Mouse (Mus musculus) MEL (cell line): Measurements from ENCODE around the gene Golph3l. TPM values are rescaled to one million over a fixed set of nuclear protein-coding genes. Genes with fewer than 3 reads are reported as not detected.

Source experiments
- DNase-seq: peaks from one replicate; pipeline ENCODE4 v3.0.0; 2011; ENCODE audit warnings: low read depth, low spot score
- H3K27ac ChIP-seq: 2 replicates; pipeline ENCODE4 v1.5.1; 2012; ENCODE audit warnings: low read depth, mild to moderate bottlenecking, control low read depth, low read length, moderate library complexity; ENCODE audit not compliant: control insufficient read depth
- H3K27me3 ChIP-seq, 2 experiments: fragments of 150-350 bp in 1 of 2; sonication (generic) in 1 of 2; 2 replicates each; pipeline ENCODE4 v1.6.1; 2012; ENCODE audit warnings: low read length in 2 of 2, mild to moderate bottlenecking in 2 of 2, improper control_type of control experiment in 1 of 2, moderate library complexity in 1 of 2; ENCODE audit not compliant: insufficient read depth in 2 of 2, control insufficient read depth in 1 of 2
- H3K36me3 ChIP-seq, 2 experiments: 2 replicates each; pipeline ENCODE4 v1.6.1; 2012 to 2014; ENCODE audit warnings: low read length in 2 of 2, improper control_type of control experiment in 1 of 2, inconsistent platforms in 1 of 2, mild to moderate bottlenecking in 1 of 2; ENCODE audit not compliant: insufficient read depth in 2 of 2, control insufficient read depth in 1 of 2
- H3K4me1 ChIP-seq, 2 experiments: fragments of 150-350 bp in 1 of 2; sonication (generic) in 1 of 2; 2 replicates each; pipeline ENCODE4 v1.6.1; 2012; ENCODE audit warnings: low read length in 2 of 2, improper control_type of control experiment in 1 of 2, mild to moderate bottlenecking in 1 of 2; ENCODE audit not compliant: insufficient read depth in 2 of 2, control insufficient read depth in 1 of 2
- H3K4me3 ChIP-seq, 2 experiments: fragments of 150-350 bp in 1 of 2; sonication (generic) in 1 of 2; 2 replicates each; pipeline ENCODE4 v1.5.1; 2012; ENCODE audit warnings: low read depth in 2 of 2, low read length in 2 of 2, mild to moderate bottlenecking in 2 of 2, moderate library complexity in 2 of 2, control low read depth in 1 of 2, improper control_type of control experiment in 1 of 2; ENCODE audit not compliant: control insufficient read depth in 1 of 2, insufficient read depth in 1 of 2
- H3K79me2 ChIP-seq: 2 replicates; pipeline ENCODE4 v1.6.1; 2012; ENCODE audit warnings: mild to moderate bottlenecking, low read length, moderate library complexity; ENCODE audit not compliant: control insufficient read depth, poor library complexity, insufficient read depth
- H3K9ac ChIP-seq: 2 replicates; pipeline ENCODE4 v1.6.1; 2012; ENCODE audit warnings: low read depth, mild to moderate bottlenecking, control low read depth, low read length, moderate library complexity; ENCODE audit not compliant: control insufficient read depth, poor library complexity, severe bottlenecking
- H3K9me3 ChIP-seq: fragments of 150-350 bp; sonication (generic); replicated peaks from 2 replicates; pipeline ENCODE4 v1.6.1; 2012; ENCODE audit warnings: mild to moderate bottlenecking, low read length, improper control_type of control experiment, moderate library complexity; ENCODE audit not compliant: insufficient read depth
- CTCF ChIP-seq, 3 experiments: IDR thresholded peaks in 2 of 3; conservative IDR thresholded peaks in 1 of 3; 2 replicates each; pipeline ENCODE4 v1.5.1; 2011 to 2012; ENCODE audit warnings: low read length in 3 of 3, low read depth in 2 of 3, mild to moderate bottlenecking in 2 of 3, improper control_type of control experiment in 1 of 3, inconsistent platforms in 1 of 3, mixed read lengths in 1 of 3, moderate library complexity in 1 of 3; ENCODE audit not compliant: control insufficient read depth in 1 of 3, insufficient read depth in 1 of 3, poor library complexity in 1 of 3, severe bottlenecking in 1 of 3
- MAZ ChIP-seq: IDR thresholded peaks from 2 replicates; pipeline ENCODE4 v1.6.1; 2012; ENCODE audit warnings: low read depth, mild to moderate bottlenecking, inconsistent platforms, low read length, improper control_type of control experiment
- MXI1 ChIP-seq: IDR thresholded peaks from 2 replicates; pipeline ENCODE4 v1.6.1; 2011; ENCODE audit warnings: mild to moderate bottlenecking, low read depth, low read length, improper control_type of control experiment
- MYB ChIP-seq: IDR thresholded peaks from 2 replicates; pipeline ENCODE4 v1.6.1; 2011; ENCODE audit warnings: mild to moderate bottlenecking, low read depth, low read length, improper control_type of control experiment
- POLR2AphosphoS2 ChIP-seq: IDR thresholded peaks from 2 replicates; pipeline ENCODE4 v1.6.1; 2011; ENCODE audit warnings: low read length, improper control_type of control experiment
- RCOR1 ChIP-seq: IDR thresholded peaks from 2 replicates; pipeline ENCODE4 v1.6.1; 2012; ENCODE audit warnings: low read depth, mild to moderate bottlenecking, inconsistent platforms, low read length, improper control_type of control experiment
- SIN3A ChIP-seq: IDR thresholded peaks from 2 replicates; pipeline ENCODE4 v1.6.1; 2012; ENCODE audit warnings: low read length, improper control_type of control experiment, inconsistent platforms
- TBP ChIP-seq: IDR thresholded peaks from 2 replicates; pipeline ENCODE4 v1.8.0; 2011; ENCODE audit warnings: low read depth, low read length, improper control_type of control experiment
- USF1 ChIP-seq: IDR thresholded peaks from 2 replicates; pipeline ENCODE4 v1.6.1; 2014; ENCODE audit warnings: low read depth, mild to moderate bottlenecking, inconsistent platforms, low read length, improper control_type of control experiment, moderate library complexity
- ZNF384 ChIP-seq: IDR thresholded peaks from 2 replicates; pipeline ENCODE4 v1.6.1; 2012; ENCODE audit warnings: low read depth, mild to moderate bottlenecking, inconsistent platforms, low read length, improper control_type of control experiment
- polyA plus RNA-seq, 2 experiments: library from polyadenylated mRNA; stranded (reverse) in 1 of 2; unstranded in 1 of 2; fragments of >175 nt in 1 of 2; fragments of >200 nt in 1 of 2; gene quantifications; 2 replicates each; pipeline versions ENCODE4 v1.2.1 to v1.2.4; 2012; ENCODE audit warnings: low replicate concordance in 2 of 2, low read depth in 1 of 2; ENCODE audit not compliant: insufficient read length in 2 of 2, insufficient read depth in 1 of 2, missing spikeins in 1 of 2
- total RNA-seq: library from RNA; depleted of rRNA; stranded (reverse); fragments of 300-350 nt; gene quantifications from 2 replicates; pipeline ENCODE4 v1.2.3, GENCODE M21; 2012

Golph3l gene
- total and polyA plus RNA-seq, 3 experiments = 43.8 to 45.1 TPM; not detected in 1

DNA sequence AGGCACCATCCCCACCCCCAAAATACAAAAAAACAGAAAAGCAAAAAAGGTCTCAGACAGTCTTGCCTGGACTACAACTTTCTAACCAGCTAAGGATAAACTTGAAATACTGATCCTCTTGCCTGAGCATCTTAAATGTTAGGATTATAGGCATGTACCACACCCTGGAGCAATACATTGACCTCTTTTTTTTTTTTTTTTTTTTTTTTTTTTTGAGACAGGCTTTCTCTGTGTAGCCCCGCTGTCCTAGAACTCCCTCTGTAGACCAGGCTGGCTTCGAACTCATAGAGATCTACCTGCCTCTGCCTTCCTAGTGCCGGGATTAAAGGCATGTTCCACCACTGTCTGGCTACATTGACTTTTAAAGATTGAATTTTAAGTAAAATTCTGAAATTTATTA is 28.0 kb upstream of the Golph3l start:
- Histone ChIP-seq H3K27ac (no peak overlapping the region), H3K36me3 (no peaks in the 10 kb centered on the region)
- DNase-seq = no peak

GRCm38 (mm10) chr3:95561826-95562225 is 26.9 kb upstream of the Golph3l start:
- Histone ChIP-seq H3K79me2 (no peaks in the 10 kb centered on the region), H3K36me3 (no peaks in the 10 kb centered on the region), H3K27me3 (peaks cover 13 to 25% of the 10 kb centered on the region in 2 experiments), H3K4me1 (no peaks in the 10 kb centered on the region; a peak in 1 of 4 replicates), H3K27ac (no peak overlapping the region), H3K4me3 (no peak overlapping the region), H3K9me3 (no peaks in the 10 kb centered on the region), H3K9ac (no peak overlapping the region)
- TF ChIP-seq ZNF384 = peak; percentile 39; the same call in 1 of the 2 replicates
- no peak for TF ChIP-seq USF1
- TF ChIP-seq MXI1 = no peak
- no peak for TF ChIP-seq SIN3A
- TF ChIP-seq CTCF (IDR thresholded peaks at IDR 0.05 in 2 of 3, conservative IDR thresholded peaks at IDR 0.05 in 1 of 3; ENCODE audit: control insufficient read depth in 1 of 3, insufficient read depth in 1 of 3, low read depth in 2 of 3, low read length in 3 of 3, poor library complexity in 1 of 3, severe bottlenecking in 1 of 3) = no peak
- no peak for DNase-seq

More for the DNA sequence above, 28.0 kb upstream of the Golph3l start:
- H3K79me2 ChIP-seq = no peaks in the 10 kb centered on the region
- H3K27me3 ChIP-seq = peaks cover 16 to 29% of the 10 kb centered on the region in 2 experiments
- H3K9me3 ChIP-seq = no peaks in the 10 kb centered on the region
- H3K4me1 ChIP-seq = no peaks in the 10 kb centered on the region; a peak in 1 of 4 replicates
- no peak for TF ChIP-seq MAZ
- no peak for TF ChIP-seq MYB
- no peak for TF ChIP-seq TBP
- peak; percentile 52; the same call in 1 of the 2 replicates for TF ChIP-seq ZNF384
- H3K9ac ChIP-seq = no peak overlapping the region
- H3K4me3 ChIP-seq = no peak overlapping the region

DNA sequence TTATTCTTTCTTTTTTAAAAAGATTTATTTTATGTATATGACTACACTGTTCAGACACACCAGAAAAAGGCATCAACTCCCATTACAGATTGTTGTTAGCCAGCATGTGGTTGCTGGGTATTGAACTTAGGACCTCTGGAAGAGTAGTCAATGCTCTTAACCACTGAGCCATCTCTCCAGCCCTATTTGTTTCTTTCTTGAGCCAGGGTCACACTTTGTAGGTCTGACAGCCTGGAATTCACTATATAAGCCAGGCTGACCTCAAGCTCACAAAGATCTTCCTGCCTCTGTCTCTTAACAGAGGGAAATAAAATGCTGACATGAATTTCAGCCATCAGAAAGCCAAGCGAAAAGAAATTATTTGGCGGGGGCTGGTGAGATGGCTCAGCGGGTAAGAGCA is 19.1 kb upstream of the Golph3l start:
- no peak for DNase-seq
- TF ChIP-seq RCOR1 (no peak), TBP (peak; percentile 89), POLR2AphosphoS2 (no peak)
- Histone ChIP-seq H3K9me3 (no peaks in the 10 kb centered on the region), H3K4me1 (no peaks in the 10 kb centered on the region), H3K79me2 (no peaks in the 10 kb centered on the region), H3K27ac (no peak overlapping the region), H3K27me3 (peaks cover 5 to 18% of the 10 kb centered on the region in 2 experiments), H3K4me3 (no peak overlapping the region), H3K36me3 (no peaks in the 10 kb centered on the region), H3K9ac (no peak overlapping the region)
